Mouse (Mus musculus) brain, embryonic 14.5 days (tissue): ENCODE results near the gene Tnfsfm13.

Source experiments
- CTCF ChIP-seq: fragments of 200-500 bp; IDR thresholded peaks from 2 replicates; pipeline ENCODE4 v1.5.1; 2012; ENCODE audit warnings: inconsistent platforms, mild to moderate bottlenecking, moderate library complexity, borderline replicate concordance; ENCODE audit not compliant: insufficient read depth, insufficient read length; ENCODE audit errors: extremely low read depth
- POLR2A ChIP-seq: fragments of 200-500 bp; IDR thresholded peaks from 2 replicates; pipeline ENCODE4 v1.6.1; 2012; ENCODE audit warnings: mild to moderate bottlenecking, inconsistent platforms, borderline replicate concordance; ENCODE audit not compliant: poor library complexity, insufficient read depth, insufficient read length, severe bottlenecking; ENCODE audit errors: extremely low read depth

GRCm38 (mm10) chr11:69706775-69707479 is 11.0 kb upstream of the Tnfsfm13 start:
- TF ChIP-seq POLR2A (no peak), CTCF (no peak)
